Mouse (Mus musculus) erythroblast, embryonic 14.5 days (primary cell): Measurements from ENCODE around the gene Cmc2. TPM values are rescaled to one million over a fixed set of nuclear protein-coding genes. Genes with fewer than 3 reads are reported as not detected.

ENCODE experiments used
- H3K27me3 ChIP-seq: 2 replicates; pipeline ENCODE4 v1.6.1; 2012; ENCODE audit warnings: inconsistent platforms; ENCODE audit not compliant: control insufficient read depth
- H3K36me3 ChIP-seq: 2 replicates; pipeline ENCODE4 v1.6.1; 2012; ENCODE audit warnings: mild to moderate bottlenecking, inconsistent platforms; ENCODE audit not compliant: control insufficient read depth
- H3K4me1 ChIP-seq: 2 replicates; pipeline ENCODE4 v1.6.1; 2012; ENCODE audit warnings: inconsistent platforms; ENCODE audit not compliant: control insufficient read depth
- H3K4me3 ChIP-seq: replicated peaks from 2 replicates; pipeline ENCODE3; 2012; ENCODE audit warnings: moderate library complexity, mild to moderate bottlenecking, inconsistent platforms
- H3K9me3 ChIP-seq: 2 replicates; pipeline ENCODE4 v1.6.1; 2012; ENCODE audit warnings: low read length, inconsistent platforms, mixed read lengths; ENCODE audit not compliant: control insufficient read depth
- GATA1 ChIP-seq: IDR thresholded peaks from 2 replicates; pipeline ENCODE4 v1.6.1; 2012; ENCODE audit warnings: low read length, inconsistent platforms, mixed read lengths
- TAL1 ChIP-seq: IDR thresholded peaks from 3 replicates; pipeline ENCODE4 v1.6.1; 2012; ENCODE audit warnings: low read length, inconsistent platforms, mixed read lengths
- polyA plus RNA-seq: library from polyadenylated mRNA; stranded (reverse); fragments of >175 nt; gene quantifications from 2 replicates; pipeline ENCODE4 v1.2.3, GENCODE M21; 2012

Gene Cmc2
- polyA plus RNA-seq, 1 experiment, result 20.2 TPM

DNA sequence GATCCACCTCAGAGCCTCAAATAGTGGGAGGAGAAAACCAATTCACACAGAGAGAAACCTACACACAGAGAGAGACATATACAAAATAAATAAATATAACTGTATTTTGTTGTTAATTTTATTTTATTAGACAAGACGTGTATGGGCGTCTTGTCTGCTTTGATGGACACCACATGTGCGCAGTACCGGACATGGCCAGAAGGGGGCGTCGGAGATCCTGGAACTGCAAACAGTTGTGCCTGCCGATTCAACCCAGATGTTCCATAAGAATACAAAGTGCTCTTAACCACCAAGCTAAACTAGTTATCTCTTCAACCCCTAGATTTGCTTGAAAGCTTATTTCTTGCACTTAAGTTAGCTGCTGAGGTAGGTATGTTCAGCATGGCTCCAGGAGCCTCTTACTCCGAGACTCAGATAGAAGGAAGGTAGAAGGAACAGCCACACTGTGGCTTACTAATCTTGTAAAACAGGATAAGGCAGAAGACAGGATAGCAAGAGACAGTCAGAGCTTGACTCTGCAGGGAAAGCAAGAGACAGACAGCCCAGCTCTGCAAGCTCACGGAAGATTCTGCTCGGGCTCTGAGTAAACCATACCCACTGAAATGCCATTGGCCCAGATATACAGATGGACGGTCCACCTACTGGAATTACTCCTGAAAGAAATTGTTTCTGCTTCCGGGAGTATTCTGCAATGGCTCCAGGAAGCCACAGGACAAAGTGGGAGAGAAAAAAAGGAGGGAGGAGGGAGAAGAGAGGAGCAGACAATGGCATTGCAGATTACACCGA lies 54.9 kb downstream of the Cmc2 start:
- no peak overlapping the region for H3K4me3 ChIP-seq
- H3K27me3 ChIP-seq, result peaks cover 20% of the 10 kb centered on the region
- H3K36me3 ChIP-seq, result no peaks in the 10 kb centered on the region
- TF ChIP-seq TAL1 (no peak), GATA1 (no peak)
- H3K4me1 ChIP-seq, result no peaks in the 10 kb centered on the region
- H3K9me3 ChIP-seq, result no peaks in the 10 kb centered on the region

DNA sequence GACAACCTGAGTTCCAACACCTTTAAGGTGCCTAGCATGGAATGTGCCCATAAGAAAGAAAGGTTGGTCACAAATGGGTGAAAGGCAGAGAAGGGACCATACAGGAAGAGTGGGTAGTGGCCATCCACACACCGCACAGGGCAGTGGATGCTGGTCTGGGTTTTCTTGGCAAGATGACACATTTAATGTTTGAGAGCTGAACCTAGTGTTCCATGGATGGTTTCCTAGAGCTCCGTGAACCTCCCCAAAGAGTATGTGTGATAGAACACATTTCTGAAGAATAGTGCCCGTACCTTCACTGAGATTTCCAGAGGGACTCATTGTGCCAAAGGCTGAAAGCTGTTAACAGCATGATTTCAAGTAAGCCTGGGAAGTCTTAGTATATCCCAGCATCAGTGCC lies 56.7 kb downstream of the Cmc2 start:
- Histone ChIP-seq H3K4me3 (no peak overlapping the region), H3K4me1 (no peaks in the 10 kb centered on the region), H3K27me3 (peaks cover 20% of the 10 kb centered on the region), H3K36me3 (no peaks in the 10 kb centered on the region), H3K9me3 (no peaks in the 10 kb centered on the region)
- TF ChIP-seq GATA1 (no peak), TAL1 (no peak)

DNA sequence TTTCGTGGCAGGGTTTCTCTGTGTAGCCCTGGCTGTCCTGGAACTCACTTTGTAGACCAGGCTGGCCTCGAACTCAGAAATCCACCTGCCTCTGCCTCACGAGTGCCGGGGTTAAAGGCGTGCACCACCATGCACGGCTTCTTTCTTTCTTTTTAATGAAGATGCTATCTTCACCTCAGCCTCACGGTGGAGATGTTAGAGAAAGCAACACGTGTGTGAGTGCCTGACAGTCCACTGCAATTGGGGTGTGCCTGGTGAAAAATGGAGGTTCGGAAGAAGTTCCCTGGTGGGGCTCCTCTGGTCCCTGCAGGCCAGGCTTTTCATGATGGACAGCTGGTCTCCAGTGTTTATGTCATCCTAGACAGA lies 57.2 kb downstream of the Cmc2 start:
- H3K9me3 ChIP-seq, result no peaks in the 10 kb centered on the region
- TF ChIP-seq GATA1 (no peak), TAL1 (no peak)
- no peaks in the 10 kb centered on the region for H3K4me1 ChIP-seq
- no peak overlapping the region for H3K4me3 ChIP-seq
- H3K36me3 ChIP-seq, result no peaks in the 10 kb centered on the region
- peaks cover 20% of the 10 kb centered on the region for H3K27me3 ChIP-seq

DNA sequence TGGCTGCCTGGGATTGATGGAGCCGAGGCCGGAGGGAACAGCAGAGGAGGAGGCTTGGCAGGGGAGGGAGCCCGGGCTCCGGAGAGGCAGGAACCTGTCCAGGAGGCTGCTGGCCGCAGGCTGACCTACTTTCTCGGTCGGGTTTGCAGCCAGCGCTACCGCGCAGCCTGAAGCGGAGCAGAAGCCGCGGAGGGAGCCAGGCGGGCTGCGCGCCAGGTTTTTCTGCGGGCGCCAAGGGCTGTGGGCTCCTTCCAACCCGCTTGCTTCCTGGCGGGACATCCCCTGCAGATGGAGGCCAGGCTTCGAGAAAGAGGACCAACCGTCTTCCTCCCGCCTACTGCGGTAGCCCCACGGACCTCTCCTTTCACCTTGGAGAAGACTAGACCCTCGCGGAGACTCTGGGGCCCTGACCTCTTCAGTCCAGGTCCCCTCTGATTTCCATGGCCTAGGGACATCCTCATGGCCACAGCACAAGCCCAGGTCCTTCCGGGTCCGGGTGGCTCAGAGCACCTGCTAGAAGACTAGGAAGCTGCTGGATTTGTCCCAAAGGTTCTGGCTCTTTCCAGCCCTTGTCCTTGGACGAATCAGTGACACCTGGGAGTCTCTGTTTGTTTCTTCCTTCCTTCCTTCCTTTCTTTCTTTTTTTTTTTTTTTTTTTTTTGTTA lies 57.8 kb downstream of the Cmc2 start:
- TF ChIP-seq TAL1 (no peak), GATA1 (no peak)
- no peaks in the 10 kb centered on the region for H3K36me3 ChIP-seq
- H3K9me3 ChIP-seq, result no peaks in the 10 kb centered on the region
- H3K4me3 ChIP-seq, result no peak overlapping the region
- no peaks in the 10 kb centered on the region for H3K4me1 ChIP-seq
- peaks cover 20% of the 10 kb centered on the region for H3K27me3 ChIP-seq

DNA sequence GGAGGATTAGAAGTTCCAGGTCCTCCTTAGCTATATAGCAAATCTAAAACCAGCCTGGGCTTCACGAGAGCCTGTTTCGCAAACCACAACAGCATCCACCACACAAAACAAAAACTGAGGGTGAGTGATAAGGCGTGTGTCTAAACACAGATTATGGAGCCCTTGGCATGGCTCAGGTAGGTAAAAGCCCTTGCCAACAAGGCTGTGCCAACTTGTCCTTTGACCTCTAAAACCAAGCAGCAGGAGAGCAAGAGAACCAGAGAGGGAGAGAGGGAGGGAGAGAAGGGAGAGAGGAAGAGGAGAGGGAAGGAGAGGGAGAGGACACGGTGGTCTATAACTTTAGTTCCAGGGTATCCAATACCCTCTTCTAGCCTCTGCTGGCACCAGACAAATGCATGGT lies 59.1 kb downstream of the Cmc2 start:
- Histone ChIP-seq H3K27me3 (peaks cover 20% of the 10 kb centered on the region), H3K9me3 (peaks cover 6% of the 10 kb centered on the region)

DNA sequence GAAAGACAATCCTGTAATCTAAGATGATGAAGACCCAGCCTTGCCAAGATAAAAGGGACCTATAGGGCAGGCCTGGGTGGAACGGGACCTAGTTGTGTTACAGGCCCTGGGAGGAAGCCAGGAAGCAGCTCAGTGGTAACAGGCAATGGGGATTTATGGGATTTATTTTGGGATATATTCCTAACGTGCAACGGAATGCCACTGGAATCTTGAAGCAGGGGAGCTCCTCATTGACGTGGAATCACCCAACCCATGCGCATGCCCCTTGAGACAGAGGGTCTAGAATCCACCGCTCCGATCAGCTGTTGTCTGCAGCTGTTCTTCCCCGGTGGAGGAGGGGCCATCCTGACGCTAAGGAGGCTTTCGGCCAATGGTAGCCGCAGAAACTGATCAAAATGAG lies 69.2 kb downstream of the Cmc2 start:
- TF ChIP-seq GATA1 (no peak), TAL1 (no peak)
- Histone ChIP-seq H3K4me3 (no peak overlapping the region), H3K36me3 (no peaks in the 10 kb centered on the region), H3K4me1 (no peaks in the 10 kb centered on the region), H3K27me3 (no peaks in the 10 kb centered on the region), H3K9me3 (peaks cover 17% of the 10 kb centered on the region)

More for the DNA sequence above, 59.1 kb downstream of the Cmc2 start:
- no peak for TF ChIP-seq GATA1
- no peak for TF ChIP-seq TAL1
- Histone ChIP-seq H3K4me1 (no peaks in the 10 kb centered on the region), H3K36me3 (no peaks in the 10 kb centered on the region), H3K4me3 (no peak overlapping the region)

DNA sequence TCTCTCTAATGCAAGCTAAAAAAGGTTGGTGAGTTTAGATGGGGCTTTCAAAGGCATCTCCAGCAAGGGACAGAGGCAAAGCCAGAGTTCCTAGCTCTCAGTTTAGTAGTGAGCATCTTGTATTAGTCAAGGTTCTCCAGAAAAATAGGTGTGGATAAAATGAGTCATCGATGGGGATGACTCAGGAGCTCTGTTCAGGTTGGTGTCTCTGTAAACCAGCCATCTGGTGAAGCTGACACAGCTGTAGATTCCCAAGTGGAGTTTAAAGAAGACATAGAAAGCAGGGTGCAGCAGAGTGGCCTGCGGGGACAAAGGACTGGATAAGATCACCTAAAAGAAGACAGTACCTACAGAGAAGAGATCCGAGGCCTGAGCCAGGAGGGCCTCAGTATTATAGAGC lies 73.2 kb downstream of the Cmc2 start:
- H3K36me3 ChIP-seq, result no peaks in the 10 kb centered on the region
- no peak for TF ChIP-seq TAL1
- no peak for TF ChIP-seq GATA1
- no peak overlapping the region for H3K4me3 ChIP-seq
- peaks cover 20% of the 10 kb centered on the region for H3K9me3 ChIP-seq
- H3K4me1 ChIP-seq, result no peaks in the 10 kb centered on the region
- H3K27me3 ChIP-seq, result no peaks in the 10 kb centered on the region

DNA sequence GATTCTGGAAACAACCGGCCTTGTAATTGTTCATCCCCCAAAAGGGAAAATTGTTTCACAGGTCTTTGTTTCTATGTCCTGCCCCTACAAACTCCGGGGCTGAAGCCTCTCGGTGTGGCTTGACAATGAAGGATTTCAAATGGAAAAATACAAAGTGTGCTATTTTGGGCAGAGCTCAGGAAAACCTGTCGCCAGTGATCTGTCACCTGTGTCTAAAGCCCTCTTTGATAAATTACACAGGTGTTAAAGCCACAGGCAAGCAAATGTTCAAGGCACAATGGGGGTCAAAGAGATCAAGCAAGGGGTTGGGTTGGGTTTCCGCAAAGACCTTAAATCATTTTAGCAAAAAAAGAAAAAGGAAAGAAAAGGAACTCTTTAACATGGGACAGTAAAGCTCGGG lies 78.6 kb downstream of the Cmc2 start:
- Histone ChIP-seq H3K9me3 (peaks cover 3% of the 10 kb centered on the region; the same call in 1 of the 2 replicates), H3K4me3 (no peak overlapping the region), H3K27me3 (no peaks in the 10 kb centered on the region), H3K4me1 (no peaks in the 10 kb centered on the region), H3K36me3 (no peaks in the 10 kb centered on the region)
- TF ChIP-seq TAL1 (no peak), GATA1 (no peak)

Other genes with a start within 250 kb of the Cmc2 start
- 0.03 and 0.10 TPM in 2 replicates for gene Cdyl2, start 188.5 kb downstream of the Cmc2 start, polyA plus RNA-seq
- 1.7 and 2.6 TPM in 2 replicates for gene Cenpn, start 275 bp upstream of the Cmc2 start, polyA plus RNA-seq
- 0.05 and 0.16 TPM in 2 replicates for gene Atmin, start 21.9 kb upstream of the Cmc2 start, polyA plus RNA-seq
- 0.36 and 0.62 TPM in 2 replicates for gene 1700030J22Rik, start 57.5 kb upstream of the Cmc2 start, polyA plus RNA-seq
- 0.04 and 0.10 TPM in 2 replicates for gene Gcsh, start 72.1 kb upstream of the Cmc2 start, polyA plus RNA-seq
- not detected in 2 replicates for gene Pkd1l2, start 161.0 kb upstream of the Cmc2 start, polyA plus RNA-seq
- not detected in 2 replicates for gene Bco1, start 174.4 kb upstream of the Cmc2 start, polyA plus RNA-seq
- 0.18 and 0.24 TPM in 2 replicates for gene Gan, start 236.7 kb upstream of the Cmc2 start, polyA plus RNA-seq